In genomic region chr19:57508261-57508788, GRCm38 (mm10) we compare ENCODE assay signal across 18 mouse cellular contexts. TPM values are rescaled to one million over a fixed set of nuclear protein-coding genes. Genes with fewer than 3 reads are reported as not detected.
A peak's percentile ranks its signal among the peaks of the same experiment; 100 is the strongest.
DNase-seq lines count a peak whose midpoint lies in the region; ATAC-seq and TF ChIP-seq lines count a peak whose summit lies in the region.
"Had no signal": no experiment of that assay in that cellular context is flagged by ENCODE, and none has a peak within 500 bp of the region (broad histone marks: within the 10 kb centered on the region; RNA-seq: fewer than 3 reads in every experiment).

No protein-coding gene starts in this region.

- peaks cover 15% of the 10 kb centered on the region for H3K4me1 ChIP-seq in intestine, embryonic 16.5 days (ENCODE audit: control insufficient read depth, insufficient read depth, low read length)
- H3K4me1 ChIP-seq in intestine, postnatal 0 days (replicated peaks; ENCODE audit: control insufficient read depth, insufficient read depth, low read length): no peaks in the 10 kb centered on the region
- peaks cover 7% of the 10 kb centered on the region; the same call in 1 of the 2 replicates for H3K4me1 ChIP-seq in kidney, postnatal 0 days (replicated peaks; ENCODE audit: insufficient read depth, low read length)
- no peaks in the 10 kb centered on the region for H3K4me1 ChIP-seq in kidney, adult 2 months (ENCODE audit: control insufficient read depth, insufficient read depth, low read length)
- H3K4me1 ChIP-seq in megakaryocyte, embryonic 14.5 days: no peaks in the 10 kb centered on the region
- H3K4me1 ChIP-seq in stomach, embryonic 15.5 days: peaks cover 14% of the 10 kb centered on the region; the same call in 1 of the 2 replicates

- no peaks in the 10 kb centered on the region for H3K36me3 ChIP-seq in intestine, embryonic 16.5 days (ENCODE audit: control insufficient read depth, insufficient read depth, low read length)
- H3K36me3 ChIP-seq in intestine, postnatal 0 days (ENCODE audit: control insufficient read depth, insufficient read depth): no peaks in the 10 kb centered on the region
- H3K36me3 ChIP-seq in kidney, postnatal 0 days (ENCODE audit: insufficient read depth, low read length): no peaks in the 10 kb centered on the region
- no peaks in the 10 kb centered on the region for H3K36me3 ChIP-seq in kidney, adult 2 months (ENCODE audit: control insufficient read depth, insufficient read depth, low read length)
- no peaks in the 10 kb centered on the region for H3K36me3 ChIP-seq in megakaryocyte, embryonic 14.5 days (replicated peaks; ENCODE audit: low read length)
- no peaks in the 10 kb centered on the region for H3K36me3 ChIP-seq in stomach, embryonic 15.5 days
- H3K36me3 ChIP-seq: embryonic facial prominence, embryonic 10.5 days; heart, embryonic 13.5 days; hindbrain, embryonic 12.5 days had no signal

- no peak for TF ChIP-seq CTCF in intestine, postnatal 0 days (IDR thresholded peaks at IDR 0.05; ENCODE audit: low read depth)
- no peak for TF ChIP-seq CTCF in kidney, postnatal 0 days (IDR thresholded peaks at IDR 0.05; ENCODE audit: low read depth)
- TF ChIP-seq CTCF in kidney, adult 2 months (conservative IDR thresholded peaks at IDR 0.05; ENCODE audit: insufficient read depth, insufficient read length, low read depth, low read length): no peak

- no peak overlapping the region for H3K4me3 ChIP-seq in intestine, embryonic 16.5 days (ENCODE audit: low read length)
- no peak overlapping the region for H3K4me3 ChIP-seq in intestine, postnatal 0 days (ENCODE audit: low read depth, low read length)
- no peak overlapping the region for H3K4me3 ChIP-seq in kidney, postnatal 0 days (replicated peaks; ENCODE audit: low read depth, low read length)
- no peak overlapping the region for H3K4me3 ChIP-seq in kidney, adult 2 months (ENCODE audit: insufficient read depth, low read depth, low read length)
- H3K4me3 ChIP-seq in megakaryocyte, embryonic 14.5 days (replicated peaks): peak overlapping the region; percentile 33
- no peak overlapping the region for H3K4me3 ChIP-seq in stomach, embryonic 15.5 days (replicated peaks)
- H3K4me3 ChIP-seq: embryonic facial prominence, embryonic 10.5 days; heart, embryonic 13.5 days; hindbrain, embryonic 12.5 days had no signal

- H3K4me2 ChIP-seq in intestine, embryonic 16.5 days (ENCODE audit: low read depth, low read length): no peak overlapping the region
- H3K4me2 ChIP-seq in intestine, postnatal 0 days (replicated peaks; ENCODE audit: low read depth): no peak overlapping the region
- no peak overlapping the region for H3K4me2 ChIP-seq in kidney, postnatal 0 days (ENCODE audit: low read length)
- no peak overlapping the region for H3K4me2 ChIP-seq in stomach, embryonic 15.5 days
- H3K4me2 ChIP-seq: heart, embryonic 13.5 days; hindbrain, embryonic 12.5 days had no signal

- DNase-seq in kidney, postnatal 0 days (ENCODE audit: low spot score): peak; percentile 76
- no peak for DNase-seq in kidney, adult 2 months
- DNase-seq: adrenal gland, adult 8-10 months; adrenal gland, postnatal 36 days; cerebellum, adult 2 months; cerebellum, postnatal 10 days; gastrocnemius, postnatal 36 days; heart, adult 11 months; heart, postnatal 4 days had no signal

- ATAC-seq in intestine, embryonic 16.5 days: 0 out of 2 replicates have a peak, but pooled peaks have one; percentile 44
- ATAC-seq in intestine, postnatal 0 days: no peak
- ATAC-seq in kidney, postnatal 0 days (replicated peaks; ENCODE audit: low FRiP score, low read depth): no peak
- no peak for ATAC-seq in megakaryocyte, adult 5-6 weeks (ENCODE audit: poor library complexity, severe bottlenecking)
- no peak for ATAC-seq in stomach, embryonic 15.5 days (ENCODE audit: insufficient read depth, low FRiP score, low read depth)
- ATAC-seq: forebrain, embryonic 14.5 days had no signal

- no peaks in the 10 kb centered on the region for H3K27me3 ChIP-seq in intestine, embryonic 16.5 days (replicated peaks; ENCODE audit: control insufficient read depth, insufficient read depth, low read length)
- H3K27me3 ChIP-seq in intestine, postnatal 0 days (replicated peaks; ENCODE audit: control insufficient read depth, insufficient read depth, low read length): no peaks in the 10 kb centered on the region
- no peaks in the 10 kb centered on the region for H3K27me3 ChIP-seq in kidney, postnatal 0 days (ENCODE audit: insufficient read depth, low read length)
- no peaks in the 10 kb centered on the region for H3K27me3 ChIP-seq in kidney, adult 2 months (replicated peaks; ENCODE audit: control insufficient read depth, insufficient read depth, low read length)
- peaks cover 6% of the 10 kb centered on the region for H3K27me3 ChIP-seq in megakaryocyte, embryonic 14.5 days (replicated peaks)
- no peaks in the 10 kb centered on the region for H3K27me3 ChIP-seq in stomach, embryonic 15.5 days (replicated peaks)
- H3K27me3 ChIP-seq: hindbrain, embryonic 12.5 days had no signal

- WGBS in intestine, embryonic 16.5 days: 60% methylated on average over 11 of the region's 11 CpGs
- 73% methylated on average over 11 of the region's 11 CpGs for WGBS in intestine, postnatal 0 days
- whole genome bisulfite sequencing in kidney, postnatal 0 days: 53% methylated on average over 11 of the region's 11 CpGs
- 69% methylated on average over 11 of the region's 11 CpGs for WGBS in kidney, adult 2 months
- WGBS in stomach, embryonic 15.5 days: 64% methylated on average over 11 of the region's 11 CpGs

- no peak overlapping the region for H3K9ac ChIP-seq in intestine, embryonic 16.5 days (ENCODE audit: low read depth, low read length)
- no peak overlapping the region for H3K9ac ChIP-seq in intestine, postnatal 0 days (ENCODE audit: low read depth, low read length)
- H3K9ac ChIP-seq in kidney, postnatal 0 days (ENCODE audit: low read depth, low read length): no peak overlapping the region
- no peak overlapping the region for H3K9ac ChIP-seq in stomach, embryonic 15.5 days
- H3K9ac ChIP-seq: heart, embryonic 13.5 days; hindbrain, embryonic 12.5 days had no signal

- no peaks in the 10 kb centered on the region for H3K9me3 ChIP-seq in intestine, embryonic 16.5 days (ENCODE audit: control insufficient read depth, low read length)
- H3K9me3 ChIP-seq in intestine, postnatal 0 days (ENCODE audit: control insufficient read depth): no peaks in the 10 kb centered on the region
- no peaks in the 10 kb centered on the region for H3K9me3 ChIP-seq in kidney, postnatal 0 days (replicated peaks; ENCODE audit: low read length)
- H3K9me3 ChIP-seq in megakaryocyte, embryonic 14.5 days: no peaks in the 10 kb centered on the region; the same call in 1 of the 2 replicates
- no peaks in the 10 kb centered on the region for H3K9me3 ChIP-seq in stomach, embryonic 15.5 days
- H3K9me3 ChIP-seq: embryonic facial prominence, embryonic 10.5 days; heart, embryonic 13.5 days; hindbrain, embryonic 12.5 days had no signal

- TF ChIP-seq POLR2A in kidney, adult 2 months (IDR thresholded peaks at IDR 0.05; ENCODE audit: low read depth, low read length): no peak

- H3K27ac ChIP-seq in intestine, embryonic 16.5 days (ENCODE audit: low read length): no peak overlapping the region
- H3K27ac ChIP-seq in intestine, postnatal 0 days (ENCODE audit: low read depth, low read length): no peak overlapping the region
- no peak overlapping the region for H3K27ac ChIP-seq in kidney, postnatal 0 days
- no peak overlapping the region for H3K27ac ChIP-seq in kidney, adult 2 months (ENCODE audit: insufficient read depth, low read depth, low read length)
- H3K27ac ChIP-seq in stomach, embryonic 15.5 days: peak overlapping the region; percentile 22; the same call in 1 of the 2 replicates
- H3K27ac ChIP-seq: embryonic facial prominence, embryonic 10.5 days; heart, embryonic 13.5 days; hindbrain, embryonic 12.5 days had no signal

RNA-seq across cellular contexts. Expression of gene Trub1, which starts 55.6 kb away (rescaled TPM):
- 16.4 and 19.8 TPM in 2 replicates for polyA plus RNA-seq in intestine, embryonic 16.5 days (2015; fragmentation: Nextera tagmentation; extraction: Ambion mirVana)
- polyA plus RNA-seq in intestine, postnatal 0 days (2015; fragmentation: Nextera tagmentation; extraction: Ambion mirVana): 7.1 and 7.7 TPM in 2 replicates
- 24.8 and 25.5 TPM in 2 replicates for polyA plus RNA-seq in kidney, postnatal 0 days (2015; fragmentation: Nextera tagmentation; extraction: Ambion mirVana)
- 5.7 and 6.7 TPM in 2 replicates for polyA plus RNA-seq in kidney, adult 2 months (2012; rRNA removed)
- polyA plus RNA-seq in megakaryocyte, embryonic 14.5 days (2012; ENCODE audit: insufficient read depth, low replicate concordance): 2.2 and 16.0 TPM in 2 replicates
- 2.1 and 3.9 TPM in 2 replicates for total RNA-seq in megakaryocyte, adult 5-6 weeks (2015)
- 3.5 and 3.6 TPM in 2 replicates for total RNA-seq in megakaryocyte, adult 5-6 weeks (2017)
- 22.4 and 24.7 TPM in 2 replicates for polyA plus RNA-seq in stomach, embryonic 15.5 days (2015; fragmentation: Nextera tagmentation; extraction: Ambion mirVana)
